Mouse (Mus musculus) gonadal fat pad, adult 2 months (tissue): ENCODE measurements around the gene Lhpp. TPM values are rescaled to one million over a fixed set of nuclear protein-coding genes. Genes with fewer than 3 reads are reported as not detected.

ENCODE experiments used
- DNase-seq: peaks from one replicate; pipeline ENCODE4 v3.0.0-alpha.2; 2012; ENCODE audit warnings: low read depth
- polyA plus RNA-seq: library from polyadenylated mRNA; depleted of rRNA; stranded (reverse); fragments of >200 nt; gene quantifications from 2 replicates; pipeline ENCODE4 v1.2.3, GENCODE M21; 2012

Gene Lhpp
- polyA plus RNA-seq, 1 experiment: 22.1 TPM

- no peak for DNase-seq
Observed at GRCm38 (mm10) chr7:132599071-132599975, 11.1 kb upstream of the Lhpp start, which contains the start of gene Nkx1-2. TSS of gene Nkx1-2 (minus strand) at chr7:132599637.

- DNase-seq: no peak
Observed at GRCm38 (mm10) chr7:132600026-132600425, 10.4 kb upstream of the Lhpp start.

- DNase-seq: no peak
Observed at GRCm38 (mm10) chr7:132600926-132601325, 9.5 kb upstream of the Lhpp start.

GRCm38 (mm10) chr7:132604720-132605119, 5.7 kb upstream of the Lhpp start:
- DNase-seq: no peak

GRCm38 (mm10) chr7:132605689-132606088, 4.7 kb upstream of the Lhpp start:
- no peak for DNase-seq

GRCm38 (mm10) chr7:132608316-132609020, 2.0 kb upstream of the Lhpp start:
- no peak for DNase-seq

GRCm38 (mm10) chr7:132611530-132611929, 1.1 kb downstream of the Lhpp start:
- DNase-seq: no peak

GRCm38 (mm10) chr7:132615346-132615745, 4.9 kb downstream of the Lhpp start:
- DNase-seq: no peak

- no peak for DNase-seq
Observed at GRCm38 (mm10) chr7:132616391-132616790, 6.0 kb downstream of the Lhpp start.

- no peak for DNase-seq
Observed at GRCm38 (mm10) chr7:132617021-132617564, 6.7 kb downstream of the Lhpp start.

- no peak for DNase-seq
Observed at GRCm38 (mm10) chr7:132619549-132619948, 9.1 kb downstream of the Lhpp start.

- no peak for DNase-seq
Observed at GRCm38 (mm10) chr7:132619975-132620918, 9.8 kb downstream of the Lhpp start.

GRCm38 (mm10) chr7:132624161-132624560, 13.7 kb downstream of the Lhpp start:
- DNase-seq: no peak

GRCm38 (mm10) chr7:132626174-132626573, 15.7 kb downstream of the Lhpp start:
- no peak for DNase-seq

GRCm38 (mm10) chr7:132627448-132627847, 17.0 kb downstream of the Lhpp start:
- DNase-seq: no peak

GRCm38 (mm10) chr7:132631313-132631712, 20.9 kb downstream of the Lhpp start:
- no peak for DNase-seq

GRCm38 (mm10) chr7:132637292-132637691, 26.9 kb downstream of the Lhpp start:
- no peak for DNase-seq

GRCm38 (mm10) chr7:132638446-132639087, 28.1 kb downstream of the Lhpp start:
- DNase-seq: no peak

GRCm38 (mm10) chr7:132640946-132641345, 30.5 kb downstream of the Lhpp start:
- no peak for DNase-seq

GRCm38 (mm10) chr7:132641606-132642005, 31.2 kb downstream of the Lhpp start:
- DNase-seq: no peak
